Mouse (Mus musculus) layer of hippocampus, adult 8-10 months (tissue): ENCODE data around the gene Dclk1. TPM values are rescaled to one million over a fixed set of nuclear protein-coding genes. Genes with fewer than 3 reads are reported as not detected.

Source experiments
- DNase-seq, 2 experiments: peaks; one replicate each; pipeline ENCODE4 v3.0.0; 2022; ENCODE audit warnings: low spot score in 2 of 2
- total RNA-seq, 4 experiments: library from RNA; stranded (reverse); gene quantifications; 2 replicates each; pipeline ENCODE4 v1.2.4; 2022

Gene Dclk1
- total RNA-seq, 4 experiments from 2014 or later: 509 to 592 (median 551) TPM

DNA sequence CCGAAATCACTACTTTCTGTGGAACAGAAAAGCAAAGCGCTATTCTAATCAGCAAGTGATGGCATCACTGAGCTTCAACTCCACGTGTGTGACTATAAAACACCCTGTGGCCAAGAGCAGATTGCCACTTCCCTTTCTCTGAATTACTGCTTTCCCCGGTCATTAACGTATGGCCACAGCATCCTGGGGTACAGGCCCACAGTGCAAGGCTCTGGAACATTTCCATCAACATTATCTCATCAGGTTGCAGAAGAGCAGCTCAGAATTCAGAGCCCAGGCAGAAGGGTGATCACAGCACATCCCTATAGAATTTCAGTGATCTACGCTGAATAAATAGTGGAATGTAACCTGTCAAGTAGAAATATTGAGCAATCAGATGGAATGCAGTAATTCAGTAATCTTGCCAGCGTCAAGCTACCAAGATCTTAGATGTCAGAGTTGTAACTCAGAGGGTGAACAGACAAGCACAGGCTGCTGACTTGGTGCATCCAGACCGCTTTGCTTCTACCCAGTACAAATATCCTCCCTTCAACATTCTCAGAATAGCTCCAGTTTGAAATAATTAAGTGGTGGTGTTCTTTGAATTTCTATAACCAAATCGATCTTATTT, 293.5 kb downstream of the Dclk1 start:
- no peak for DNase-seq

DNA sequence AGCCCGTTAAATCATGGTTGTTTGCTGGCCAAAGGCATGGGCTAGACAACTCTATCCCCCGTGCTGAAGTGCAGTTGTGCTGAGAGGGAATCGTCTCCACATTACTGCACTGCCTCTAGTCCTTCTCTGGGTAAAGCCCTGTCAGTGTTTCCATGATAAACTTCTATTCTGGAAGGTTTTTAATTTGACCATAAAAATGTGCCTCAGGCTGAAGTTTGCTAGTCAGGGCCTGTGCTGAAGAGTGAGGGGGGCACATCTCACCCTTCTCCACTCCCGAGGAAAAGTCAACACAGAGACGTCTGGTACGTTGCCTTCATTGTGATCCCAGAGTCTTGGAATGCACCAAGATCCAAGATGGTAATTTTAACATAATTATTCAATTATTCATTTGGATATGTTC, 294.7 kb downstream of the Dclk1 start:
- no peak for DNase-seq

- no peak for DNase-seq
Measured at GRCm38 (mm10) chr3:55537714-55538113, 295.6 kb downstream of the Dclk1 start.

DNA sequence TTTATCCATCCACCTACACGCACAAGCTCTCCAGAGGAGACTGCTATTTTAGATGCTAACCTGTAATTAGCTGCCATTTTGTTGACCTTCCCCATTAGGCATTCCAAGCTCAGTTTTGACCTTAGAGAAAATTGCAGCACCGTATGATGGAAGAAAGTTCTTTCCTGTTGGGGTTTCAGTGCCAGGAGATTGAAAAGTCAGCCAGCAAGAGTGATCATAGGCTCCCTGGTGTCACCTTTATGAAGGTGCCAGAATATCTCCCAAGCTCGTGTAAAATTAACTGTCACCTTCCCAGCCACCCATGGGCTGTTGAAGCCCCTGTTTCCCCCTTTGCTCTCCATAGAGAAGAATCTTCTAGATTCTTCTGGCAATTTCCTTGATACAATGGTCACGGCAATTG, 297.2 kb downstream of the Dclk1 start:
- no peak for DNase-seq

DNA sequence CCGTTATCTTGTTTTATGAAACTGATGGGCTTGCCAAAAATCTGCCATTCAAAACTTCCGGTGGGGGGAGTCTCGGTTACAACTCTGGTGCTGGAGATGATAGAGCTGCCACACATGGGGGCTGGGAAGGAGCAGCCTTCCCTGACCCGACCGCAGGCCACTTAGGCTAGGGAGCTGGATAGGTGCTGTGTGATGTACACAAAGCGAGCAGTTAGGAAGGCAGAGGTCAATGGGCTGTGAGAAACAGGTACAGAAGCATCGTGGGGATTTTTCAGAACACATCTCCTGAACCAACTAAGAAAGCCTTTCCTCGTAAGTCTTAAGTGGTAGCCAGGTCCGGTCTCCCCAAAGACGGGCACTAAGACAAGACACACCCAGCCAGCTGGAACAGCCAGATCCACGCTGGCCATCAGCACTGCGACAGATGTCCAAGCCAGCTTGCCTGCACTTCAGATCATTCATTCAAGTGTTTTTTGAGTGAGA, 297.7 kb downstream of the Dclk1 start:
- peak in 1 of 2 experiments; percentile 71 for DNase-seq

DNA sequence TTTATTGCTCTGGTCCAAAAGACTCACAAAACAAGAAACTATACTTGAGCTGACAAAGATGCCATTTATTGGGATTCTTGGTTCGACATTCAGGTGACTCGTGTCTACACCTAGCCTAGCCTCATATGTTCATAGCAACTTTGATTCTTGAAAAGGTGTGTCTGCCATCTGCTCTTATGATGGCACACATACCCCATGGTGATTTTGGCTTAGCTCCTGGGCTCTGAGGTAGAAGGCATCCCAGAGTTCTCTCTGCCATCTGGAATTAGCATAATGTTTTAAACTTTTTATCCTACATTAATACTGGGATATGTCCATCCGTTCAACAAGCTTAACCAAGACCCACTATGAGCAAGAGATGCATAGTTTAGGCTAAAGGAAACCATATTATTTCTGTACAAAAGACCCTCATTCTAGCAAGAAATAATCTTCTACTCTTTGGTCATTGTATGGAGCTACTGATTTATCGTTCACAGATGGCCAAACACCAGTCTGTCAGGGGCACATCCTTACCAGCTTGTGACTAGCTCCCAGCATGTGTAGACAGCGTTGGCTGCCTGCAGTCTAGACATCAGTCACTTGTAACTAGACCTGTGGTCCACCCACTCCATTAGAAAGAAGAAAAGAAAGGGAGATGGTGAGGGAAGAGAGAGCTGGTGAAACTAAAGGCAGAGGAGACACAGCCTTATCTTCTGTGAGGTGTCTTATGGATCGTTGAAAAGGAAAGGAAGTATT, 298.4 kb downstream of the Dclk1 start:
- DNase-seq: no peak

GRCm38 (mm10) chr3:55541799-55542198, 299.6 kb downstream of the Dclk1 start:
- no peak for DNase-seq

DNA sequence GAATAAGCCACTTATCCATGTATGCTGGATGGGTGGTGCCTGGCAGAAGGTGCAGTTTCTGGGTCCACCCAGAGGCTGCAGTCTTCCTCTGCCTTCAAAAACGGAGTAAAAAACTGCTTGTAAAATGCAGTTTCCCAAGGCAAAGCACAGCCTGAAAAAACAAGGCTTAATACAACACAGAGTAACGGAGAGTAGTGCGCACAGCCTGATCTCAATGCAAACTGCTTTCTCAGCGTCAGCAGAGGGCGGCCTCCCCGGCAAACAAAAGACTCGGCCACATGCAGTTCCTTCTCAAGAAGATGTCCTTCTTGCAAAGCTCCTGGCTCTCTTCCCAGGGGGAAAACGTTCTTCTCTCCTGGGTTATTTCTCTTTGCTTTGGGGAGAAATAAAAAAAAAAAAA, 300.1 kb downstream of the Dclk1 start:
- DNase-seq: peak in 1 of 2 experiments; percentile 71

DNA sequence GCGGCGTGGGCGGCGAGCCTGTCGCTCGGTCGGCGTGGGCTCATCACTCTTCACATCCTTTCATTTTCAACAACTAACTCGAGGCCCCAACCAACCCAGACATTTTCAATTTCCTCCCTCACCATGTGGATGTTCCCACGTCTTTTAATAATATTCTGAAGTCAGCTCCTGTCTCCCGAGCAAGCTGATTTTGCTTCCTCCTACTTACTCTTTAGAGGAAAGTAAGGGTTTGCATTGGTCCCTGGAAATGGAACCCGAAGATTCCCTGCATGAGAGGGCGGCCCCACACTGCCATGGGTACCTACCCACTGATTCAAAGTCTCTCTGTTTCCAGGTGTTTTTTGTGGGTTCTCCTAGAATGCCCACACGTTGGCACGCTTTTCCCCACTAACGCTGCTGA, 300.8 kb downstream of the Dclk1 start:
- peak in 1 of 2 experiments; percentile 60 for DNase-seq

- DNase-seq: no peak
Measured at GRCm38 (mm10) chr3:55543929-55544684, 301.9 kb downstream of the Dclk1 start.

DNA sequence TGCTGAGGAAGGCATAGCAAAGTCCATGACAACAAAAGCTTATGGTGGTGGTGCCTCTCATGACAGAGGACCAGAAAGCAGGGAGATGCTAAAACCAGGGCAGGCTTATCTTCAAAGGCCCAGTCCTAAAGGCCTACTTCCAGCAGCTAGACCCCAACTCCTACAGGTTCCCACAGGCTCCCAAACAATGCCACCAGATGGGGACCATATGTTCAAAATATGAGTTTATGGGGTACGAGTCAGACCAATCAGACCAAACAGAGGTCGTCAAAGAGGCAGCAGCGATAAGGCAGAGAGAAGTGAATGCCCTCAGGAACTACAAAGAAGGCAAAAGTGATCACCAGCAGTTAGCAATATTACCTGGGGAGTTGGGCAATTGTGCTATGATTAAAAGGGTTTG, 303.1 kb downstream of the Dclk1 start:
- DNase-seq: no peak

GRCm38 (mm10) chr3:55545916-55546315, 303.8 kb downstream of the Dclk1 start:
- DNase-seq: no peak

DNA sequence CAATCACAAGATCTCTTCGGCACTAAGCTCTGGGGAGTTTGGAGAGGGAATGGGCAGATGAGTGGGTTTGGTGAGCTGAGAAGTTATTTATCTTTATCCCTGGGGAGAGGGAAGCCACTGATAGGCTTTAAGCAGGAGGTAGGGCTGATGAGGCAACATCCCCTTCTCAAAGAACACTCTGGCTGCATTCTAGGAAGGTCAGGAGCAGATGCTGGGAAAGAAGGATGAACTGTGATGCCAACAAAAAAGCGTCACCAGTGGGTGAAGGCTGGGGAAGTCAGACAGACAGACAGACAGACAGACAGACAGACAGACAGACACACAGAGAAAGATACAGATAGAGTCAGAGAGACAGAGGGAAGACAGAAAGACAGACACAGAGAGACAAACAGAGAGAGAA, 304.9 kb downstream of the Dclk1 start:
- no peak for DNase-seq

DNA sequence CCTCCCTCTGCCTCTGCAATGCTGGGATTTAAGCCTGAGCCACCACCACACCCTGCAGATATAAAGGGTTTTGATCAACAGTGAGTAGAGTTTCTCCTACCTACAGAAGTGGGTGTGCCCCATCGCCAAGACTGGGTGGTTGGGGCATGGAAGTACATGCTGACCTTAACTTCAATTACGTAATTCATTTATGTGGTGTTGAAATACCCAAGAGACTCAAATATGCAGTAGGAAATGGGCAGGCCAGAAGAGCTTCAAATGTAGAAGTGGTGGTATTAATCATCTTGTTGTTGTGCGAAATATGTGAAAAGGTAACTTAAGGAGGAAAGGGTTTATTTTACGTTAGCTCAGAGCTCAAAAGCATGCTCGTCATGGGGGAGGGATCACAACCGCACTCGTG, 307.2 kb downstream of the Dclk1 start:
- no peak for DNase-seq

DNA sequence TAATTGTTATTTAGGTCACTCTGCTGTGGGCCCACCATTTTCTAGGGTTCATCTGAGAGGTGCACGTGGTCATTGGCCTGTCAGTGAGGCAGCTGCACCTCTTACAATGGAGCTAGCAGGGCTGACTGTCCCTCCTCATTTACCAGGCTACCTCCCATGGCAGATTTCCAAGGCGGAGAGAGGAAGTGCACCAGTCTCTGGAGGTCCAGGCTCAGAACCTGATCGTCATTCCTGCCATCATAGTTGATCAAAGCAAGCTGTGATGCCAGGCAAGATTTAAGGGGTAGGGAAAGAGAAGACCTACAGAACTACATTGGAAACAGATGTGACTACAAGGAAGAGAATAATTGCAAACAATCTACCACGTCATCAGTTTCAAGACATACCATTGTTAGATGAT, 308.8 kb downstream of the Dclk1 start:
- no peak for DNase-seq

DNA sequence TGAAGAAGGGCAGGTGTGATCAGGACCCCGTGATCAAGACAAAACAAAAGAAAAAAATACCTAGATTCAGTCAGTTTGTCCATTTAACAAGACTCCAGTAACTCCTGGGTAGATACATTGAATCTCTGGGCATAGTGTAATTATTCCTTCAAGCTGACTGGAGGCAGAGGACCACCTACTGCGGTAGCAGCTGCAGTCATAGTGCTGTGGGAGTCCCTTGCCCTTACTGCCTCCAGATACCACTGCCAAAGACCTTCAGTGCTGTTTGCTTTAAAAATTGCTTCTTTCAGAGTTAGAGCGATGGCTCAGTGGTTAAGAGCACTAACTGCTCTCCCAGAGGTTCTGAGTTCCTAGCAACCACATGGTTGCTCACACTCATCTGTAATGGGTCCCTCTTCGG, 309.7 kb downstream of the Dclk1 start:
- no peak for DNase-seq

- no peak for DNase-seq
Measured at GRCm38 (mm10) chr3:55553031-55553430, 310.9 kb downstream of the Dclk1 start.

DNA sequence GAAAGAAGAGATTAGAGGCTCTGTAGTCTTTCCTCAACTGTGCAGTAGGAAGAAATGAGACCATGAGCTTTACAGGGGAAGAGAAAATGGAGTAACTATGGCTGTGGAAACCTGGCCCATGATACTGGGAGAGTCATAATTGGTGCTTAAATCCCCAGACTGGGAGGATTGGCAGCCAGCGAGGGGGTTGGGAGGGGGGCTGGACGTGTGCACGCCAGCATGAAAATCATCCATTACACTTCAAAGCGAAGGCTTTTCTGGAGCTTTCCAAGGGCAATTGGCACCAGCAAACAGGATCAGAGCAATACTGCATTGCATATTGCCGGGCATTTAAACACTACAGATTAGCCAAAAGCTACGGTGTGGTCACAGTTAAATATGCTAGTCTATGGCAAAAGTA, 313.7 kb downstream of the Dclk1 start:
- DNase-seq: no peak

- no peak for DNase-seq
Measured at GRCm38 (mm10) chr3:55558570-55558969, 316.4 kb downstream of the Dclk1 start.

GRCm38 (mm10) chr3:55567476-55567875, 325.3 kb downstream of the Dclk1 start:
- no peak for DNase-seq

GRCm38 (mm10) chr3:55569539-55569938, 327.4 kb downstream of the Dclk1 start:
- DNase-seq: no peak

- no peak for DNase-seq
Measured at GRCm38 (mm10) chr3:55571034-55571433, 328.9 kb downstream of the Dclk1 start.
